Mouse (Mus musculus): ENCODE measurements around the gene Xcr1. TPM values are rescaled to one million over a fixed set of nuclear protein-coding genes. Genes with fewer than 3 reads are reported as not detected.

The Xcr1 gene
- polyA plus RNA-seq, 1 experiment from 2014 or later, result 0.08 TPM

DNA sequence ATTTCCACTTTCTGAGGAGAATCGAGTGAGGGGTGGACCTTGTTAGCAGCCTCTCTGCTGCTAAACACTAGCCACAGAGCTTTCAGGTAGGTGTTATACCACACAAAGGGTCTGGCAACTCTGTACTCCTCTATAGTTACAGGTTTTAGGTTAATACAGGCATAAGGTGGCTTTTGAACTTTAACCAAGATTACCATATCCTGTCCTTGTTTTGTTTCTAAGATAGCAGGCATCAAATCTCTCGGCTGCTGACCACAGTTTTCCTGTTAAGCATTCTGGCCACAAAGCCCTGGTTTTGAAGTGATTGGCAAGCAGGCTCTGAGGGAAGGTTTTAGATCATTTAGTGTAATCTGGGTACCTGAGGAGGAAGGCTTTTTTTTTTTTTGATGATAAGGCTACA is 47.5 kb downstream of the Xcr1 start:
- H3K4me2 ChIP-seq, result no peak overlapping the region
- ATAC-seq (ENCODE audit: low FRiP score), result no peak
- H3K36me3 ChIP-seq, result peaks cover 39% of the 10 kb centered on the region
- no peaks in the 10 kb centered on the region for H3K4me1 ChIP-seq
- no peak overlapping the region for H3K27ac ChIP-seq (replicated peaks)
- H3K4me3 ChIP-seq (replicated peaks), result no peak overlapping the region
- WGBS, result 67% methylated on average over 2 of the region's 2 CpGs
- H3K27me3 ChIP-seq (replicated peaks), result no peaks in the 10 kb centered on the region
- no peaks in the 10 kb centered on the region for H3K9me3 ChIP-seq (replicated peaks)
- no peak overlapping the region for H3K9ac ChIP-seq (replicated peaks)

DNA sequence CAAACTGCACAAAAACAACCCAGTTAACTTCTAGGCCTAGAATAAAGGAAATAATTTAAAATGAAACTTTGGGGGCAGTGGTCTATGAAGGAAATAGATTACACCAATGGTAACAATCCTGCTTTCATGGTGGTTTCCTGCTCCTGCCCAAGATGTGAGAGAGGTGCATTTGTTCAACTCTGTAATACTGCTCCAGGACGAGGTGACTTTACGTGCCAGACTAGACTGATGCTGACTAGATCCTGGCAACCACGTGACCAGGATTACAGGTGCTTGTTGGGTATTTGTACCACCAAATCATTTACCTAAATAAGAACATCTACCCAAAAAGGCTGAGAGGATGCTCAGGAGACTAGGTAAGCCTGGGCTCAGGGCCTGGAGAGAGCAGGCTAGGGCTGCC is 50.0 kb downstream of the Xcr1 start:
- H3K4me2 ChIP-seq, result no peak overlapping the region
- no peaks in the 10 kb centered on the region for H3K9me3 ChIP-seq (replicated peaks)
- WGBS, result 89% methylated on average over 3 of the region's 3 CpGs
- no peak for ATAC-seq (ENCODE audit: low FRiP score)
- no peaks in the 10 kb centered on the region for H3K27me3 ChIP-seq (replicated peaks)
- H3K4me1 ChIP-seq, result no peaks in the 10 kb centered on the region
- no peak overlapping the region for H3K27ac ChIP-seq (replicated peaks)
- no peak overlapping the region for H3K4me3 ChIP-seq (replicated peaks)
- no peak overlapping the region for H3K9ac ChIP-seq (replicated peaks)
- peaks cover 27% of the 10 kb centered on the region for H3K36me3 ChIP-seq

DNA sequence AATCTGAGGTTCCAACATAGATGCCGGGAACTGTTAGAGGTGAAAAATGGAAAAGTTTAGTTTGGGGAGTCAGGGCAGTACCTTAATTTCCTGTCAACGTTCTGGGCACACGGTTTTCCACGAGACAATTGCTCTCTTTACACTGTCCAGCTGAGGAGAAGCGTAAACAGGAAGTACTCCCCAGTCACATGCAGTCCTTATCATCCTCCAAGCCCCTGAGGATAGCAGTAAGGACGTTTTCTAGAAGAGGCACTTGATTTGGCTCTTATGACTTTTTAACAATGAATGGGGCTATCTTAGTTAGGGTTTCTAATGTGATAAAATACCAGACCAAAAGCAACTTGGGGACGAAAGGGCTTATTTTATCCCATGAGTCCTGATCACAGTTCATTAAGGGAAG is 53.2 kb downstream of the Xcr1 start:
- Histone ChIP-seq H3K9ac (replicated peaks) (no peak overlapping the region), H3K4me3 (replicated peaks) (no peak overlapping the region), H3K36me3 (peaks cover 16% of the 10 kb centered on the region), H3K4me1 (no peaks in the 10 kb centered on the region), H3K27me3 (replicated peaks) (no peaks in the 10 kb centered on the region), H3K9me3 (replicated peaks) (no peaks in the 10 kb centered on the region), H3K4me2 (no peak overlapping the region), H3K27ac (replicated peaks) (no peak overlapping the region)
- 78% methylated on average over 7 of the region's 7 CpGs for WGBS
- ATAC-seq (ENCODE audit: low FRiP score), result no peak

- no peaks in the 10 kb centered on the region for H3K9me3 ChIP-seq (replicated peaks)
- H3K27me3 ChIP-seq (replicated peaks), result no peaks in the 10 kb centered on the region
- H3K4me2 ChIP-seq, result no peak within 1 kb of the TSS
- no peak within 1 kb of the TSS for H3K4me3 ChIP-seq (replicated peaks)
- peaks cover 11% of the 10 kb centered on the region; the same call in 1 of the 2 replicates for H3K36me3 ChIP-seq
- ATAC-seq (ENCODE audit: low FRiP score), result no peak
- H3K4me1 ChIP-seq, result no peaks in the 10 kb centered on the region
- H3K27ac ChIP-seq (replicated peaks), result no peak within 1 kb of the TSS
- no peak within 1 kb of the TSS for H3K9ac ChIP-seq (replicated peaks)
- WGBS, result 91% methylated on average over 5 of the region's 5 CpGs
Observed at GRCm38 (mm10) chr9:123806267-123806666, 55.6 kb downstream of the Xcr1 start, which contains the start of gene Cxcr6. TSS of gene Cxcr6 (plus strand) at chr9:123806475.

GRCm38 (mm10) chr9:123805241-123805640 is 56.6 kb downstream of the Xcr1 start:
- H3K36me3 ChIP-seq, result peaks cover 7% of the 10 kb centered on the region
- no peak overlapping the region for H3K9ac ChIP-seq (replicated peaks)
- no peak overlapping the region for H3K4me2 ChIP-seq
- no peaks in the 10 kb centered on the region for H3K4me1 ChIP-seq
- no peaks in the 10 kb centered on the region for H3K27me3 ChIP-seq (replicated peaks)
- WGBS, result 92% methylated on average over 2 of the region's 2 CpGs
- no peaks in the 10 kb centered on the region for H3K9me3 ChIP-seq (replicated peaks)
- no peak overlapping the region for H3K4me3 ChIP-seq (replicated peaks)
- no peak overlapping the region for H3K27ac ChIP-seq (replicated peaks)
- ATAC-seq (ENCODE audit: low FRiP score), result no peak

DNA sequence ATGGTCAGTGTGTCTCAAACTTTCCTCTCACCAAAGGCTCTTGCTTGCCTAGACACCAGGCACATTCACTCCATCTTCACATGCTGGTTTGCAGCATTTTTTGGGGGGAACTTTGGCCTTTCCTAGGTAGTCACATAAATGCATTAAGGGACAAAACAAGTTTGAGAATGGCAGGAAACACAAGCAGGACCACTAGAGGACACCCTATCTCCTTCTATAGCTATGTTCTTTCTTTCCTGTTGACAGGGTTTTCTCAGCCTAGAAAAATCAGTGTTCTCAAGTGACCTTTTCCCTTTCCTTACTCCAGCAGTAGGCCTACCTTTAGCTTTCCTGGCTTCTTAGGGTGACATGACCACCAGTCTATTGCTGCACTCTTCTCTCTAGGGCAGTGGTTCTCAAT is 58.9 kb downstream of the Xcr1 start:
- no peak overlapping the region for H3K9ac ChIP-seq (replicated peaks)
- peaks cover 11% of the 10 kb centered on the region for H3K36me3 ChIP-seq
- H3K27ac ChIP-seq (replicated peaks), result no peak overlapping the region
- no peaks in the 10 kb centered on the region for H3K27me3 ChIP-seq (replicated peaks)
- H3K4me1 ChIP-seq, result no peaks in the 10 kb centered on the region
- no peak for ATAC-seq (ENCODE audit: low FRiP score)
- no peak overlapping the region for H3K4me3 ChIP-seq (replicated peaks)
- H3K4me2 ChIP-seq, result no peak overlapping the region
- no peaks in the 10 kb centered on the region for H3K9me3 ChIP-seq (replicated peaks)

GRCm38 (mm10) chr9:123802421-123802820 is 59.4 kb downstream of the Xcr1 start:
- Histone ChIP-seq H3K4me2 (no peak overlapping the region), H3K27ac (replicated peaks) (no peak overlapping the region), H3K9ac (replicated peaks) (no peak overlapping the region), H3K36me3 (peaks cover 14% of the 10 kb centered on the region), H3K9me3 (replicated peaks) (no peaks in the 10 kb centered on the region), H3K27me3 (replicated peaks) (no peaks in the 10 kb centered on the region), H3K4me1 (no peaks in the 10 kb centered on the region), H3K4me3 (replicated peaks) (no peak overlapping the region)
- 99% methylated on average over 2 of the region's 2 CpGs for WGBS
- ATAC-seq (ENCODE audit: low FRiP score), result no peak

Other genes starting within 250 kb of the Xcr1 start
- gene Slc6a20b, start 229.5 kb downstream of the Xcr1 start, polyA plus RNA-seq (2015; fragmentation: Nextera tagmentation; extraction: Ambion mirVana), result 0.20 and 0.35 TPM in 2 replicates
- 0.29 and 2.2 TPM in 2 replicates for gene Ccr9, start 183.6 kb downstream of the Xcr1 start, polyA plus RNA-seq (2015; fragmentation: Nextera tagmentation; extraction: Ambion mirVana)
- 5.5 and 5.6 TPM in 2 replicates for gene Slc6a20a, start 183.1 kb downstream of the Xcr1 start, polyA plus RNA-seq (2015; fragmentation: Nextera tagmentation; extraction: Ambion mirVana)
- 49.3 and 54.2 TPM in 2 replicates for gene Lztfl1, start 144.3 kb downstream of the Xcr1 start, polyA plus RNA-seq (2015; fragmentation: Nextera tagmentation; extraction: Ambion mirVana)
- 1.3 TPM in 1 of 2 replicates, not detected in the other for gene Cxcr6, start 55.6 kb downstream of the Xcr1 start, polyA plus RNA-seq (2015; fragmentation: Nextera tagmentation; extraction: Ambion mirVana)
- 14.4 and 14.7 TPM in 2 replicates for gene Fyco1, start 10.1 kb downstream of the Xcr1 start, polyA plus RNA-seq (2015; fragmentation: Nextera tagmentation; extraction: Ambion mirVana)
- gene Ccr1, start 106.7 kb upstream of the Xcr1 start, polyA plus RNA-seq (2015; fragmentation: Nextera tagmentation; extraction: Ambion mirVana), result 0.65 and 1.5 TPM in 2 replicates
- not detected in 2 replicates for gene Ccr1l1, start 116.4 kb upstream of the Xcr1 start, polyA plus RNA-seq (2015; fragmentation: Nextera tagmentation; extraction: Ambion mirVana)
- gene Ccr3, start 159.9 kb upstream of the Xcr1 start, polyA plus RNA-seq (2015; fragmentation: Nextera tagmentation; extraction: Ambion mirVana), result 0.05 TPM in 1 of 2 replicates, not detected in the other
- gene Ccr2, start 239.9 kb upstream of the Xcr1 start, polyA plus RNA-seq (2015; fragmentation: Nextera tagmentation; extraction: Ambion mirVana), result 0.28 and 1.9 TPM in 2 replicates